ENCODE assay signal across 7 mouse cellular contexts in the genomic region with DNA sequence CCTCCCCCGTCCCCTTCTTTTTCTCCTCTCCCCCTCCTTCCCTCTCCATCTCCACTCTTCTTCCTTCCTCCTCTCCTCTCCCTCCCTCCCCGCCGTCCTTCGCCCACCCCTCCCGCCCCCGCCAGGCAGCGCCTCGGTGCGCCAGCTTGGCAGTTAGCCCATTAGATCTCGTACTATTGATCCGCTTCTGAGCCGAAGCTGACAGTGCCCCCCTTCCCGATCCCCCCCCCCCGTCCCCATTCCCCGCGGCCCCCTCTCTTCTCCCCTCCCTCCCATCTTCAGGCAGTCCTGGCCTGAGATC.
DNase-seq lines count a peak whose midpoint lies in the region; ATAC-seq and TF ChIP-seq lines count a peak whose summit lies in the region.

No protein-coding gene starts in this region.

- H3K4me1 ChIP-seq in lung, embryonic 14.5 days (ENCODE audit: insufficient read depth): peaks cover 8% of the 10 kb centered on the region
- H3K4me1 ChIP-seq in embryonic facial prominence, embryonic 15.5 days: peaks cover 13% of the 10 kb centered on the region
- peaks cover 4% of the 10 kb centered on the region for H3K4me1 ChIP-seq in hindbrain, postnatal 0 days (ENCODE audit: insufficient read depth, low read length)
- peaks cover 52% of the 10 kb centered on the region for H3K4me1 ChIP-seq in neural tube, embryonic 12.5 days

- H3K27ac ChIP-seq in lung, embryonic 14.5 days (ENCODE audit: low read depth): peak overlapping the region; percentile 42; the same call in 1 of the 2 replicates
- H3K27ac ChIP-seq in embryonic facial prominence, embryonic 15.5 days (replicated peaks): peak overlapping the region; percentile 83
- peak overlapping the region; percentile 94 for H3K27ac ChIP-seq in hindbrain, postnatal 0 days
- peak overlapping the region; percentile 96 for H3K27ac ChIP-seq in neural tube, embryonic 12.5 days

- H3K4me3 ChIP-seq in lung, embryonic 14.5 days (ENCODE audit: low read depth, low read length): peak overlapping the region; percentile 55
- peak overlapping the region; percentile 59 for H3K4me3 ChIP-seq in embryonic facial prominence, embryonic 15.5 days (replicated peaks)
- peak overlapping the region; percentile 56 for H3K4me3 ChIP-seq in hindbrain, postnatal 0 days (ENCODE audit: low read length)
- H3K4me3 ChIP-seq in neural tube, embryonic 12.5 days: peak overlapping the region; percentile 49

- peak overlapping the region; percentile 94 for H3K4me2 ChIP-seq in lung, embryonic 14.5 days
- H3K4me2 ChIP-seq in embryonic facial prominence, embryonic 15.5 days (replicated peaks): peak overlapping the region; percentile 95
- peak overlapping the region; percentile 99 for H3K4me2 ChIP-seq in hindbrain, postnatal 0 days (ENCODE audit: low read depth, low read length)
- H3K4me2 ChIP-seq in neural tube, embryonic 12.5 days (replicated peaks): peak overlapping the region; percentile 98

- no peak for ATAC-seq in lung, embryonic 14.5 days (ENCODE audit: insufficient read depth)
- no peak for ATAC-seq in embryonic facial prominence, embryonic 15.5 days (ENCODE audit: insufficient number of reproducible peaks, low FRiP score, low TSS enrichment, low read depth)
- ATAC-seq in hindbrain, postnatal 0 days: no peak; the same call in 1 of the 2 replicates
- ATAC-seq in neural tube, embryonic 12.5 days (ENCODE audit: low FRiP score, low read depth): no peak

- H3K9me3 ChIP-seq in lung, embryonic 14.5 days (ENCODE audit: low read depth, low read length): no peaks in the 10 kb centered on the region
- no peaks in the 10 kb centered on the region for H3K9me3 ChIP-seq in embryonic facial prominence, embryonic 15.5 days (replicated peaks)
- H3K9me3 ChIP-seq in hindbrain, postnatal 0 days (ENCODE audit: low read length): no peaks in the 10 kb centered on the region
- no peaks in the 10 kb centered on the region for H3K9me3 ChIP-seq in neural tube, embryonic 12.5 days

- 4% methylated on average over 16 of the region's 16 CpGs for WGBS in lung, embryonic 14.5 days
- 3% methylated on average over 16 of the region's 16 CpGs for WGBS in embryonic facial prominence, embryonic 15.5 days
- 7% methylated on average over 16 of the region's 16 CpGs for WGBS in hindbrain, postnatal 0 days
- WGBS in neural tube, embryonic 12.5 days: 2% methylated on average over 15 of the region's 16 CpGs

- TF ChIP-seq CTCF in lung, embryonic 14.5 days (IDR thresholded peaks at IDR 0.05; ENCODE audit: low read depth): no peak
- TF ChIP-seq CTCF in hindbrain, postnatal 0 days (IDR thresholded peaks at IDR 0.05; ENCODE audit: low read depth): no peak

- no peak for DNase-seq in lung, embryonic 14.5 days
- no peak for DNase-seq in lung, postnatal 4 days
- DNase-seq in hindbrain, postnatal 0 days (ENCODE audit: low spot score): peak; percentile 64
- no peak for DNase-seq in spleen, postnatal 10 days (ENCODE audit: low spot score in 2 of 2)
- DNase-seq in thymus, postnatal 4 days: no peak

- H3K27me3 ChIP-seq in lung, embryonic 14.5 days (ENCODE audit: insufficient read depth, low read length): peaks cover 58% of the 10 kb centered on the region
- H3K27me3 ChIP-seq in embryonic facial prominence, embryonic 15.5 days: peaks cover 76% of the 10 kb centered on the region
- H3K27me3 ChIP-seq in hindbrain, postnatal 0 days (ENCODE audit: insufficient read depth, low read length): no peaks in the 10 kb centered on the region
- H3K27me3 ChIP-seq in neural tube, embryonic 12.5 days (replicated peaks): peaks cover 39% of the 10 kb centered on the region

- H3K36me3 ChIP-seq in lung, embryonic 14.5 days (ENCODE audit: insufficient read depth): no peaks in the 10 kb centered on the region
- no peaks in the 10 kb centered on the region for H3K36me3 ChIP-seq in embryonic facial prominence, embryonic 15.5 days
- no peaks in the 10 kb centered on the region for H3K36me3 ChIP-seq in hindbrain, postnatal 0 days (ENCODE audit: insufficient read depth, low read length)
- no peaks in the 10 kb centered on the region for H3K36me3 ChIP-seq in neural tube, embryonic 12.5 days

- peak overlapping the region; percentile 55 for H3K9ac ChIP-seq in lung, embryonic 14.5 days
- H3K9ac ChIP-seq in embryonic facial prominence, embryonic 15.5 days: peak overlapping the region; percentile 42; the same call in 1 of the 2 replicates
- H3K9ac ChIP-seq in hindbrain, postnatal 0 days (replicated peaks; ENCODE audit: low read length): peak overlapping the region; percentile 67
- H3K9ac ChIP-seq in neural tube, embryonic 12.5 days: peak overlapping the region; percentile 74

Comparison
In these comparisons a context has a peak if more than half of its experiments do, and no peak if none do; other contexts are left out.
1. H3K27ac ChIP-seq: peak in every context shown above with its lines; median percentile 96 in neural tube, embryonic 12.5 days; 94 in hindbrain, postnatal 0 days; 83 in embryonic facial prominence, embryonic 15.5 days; 42 in lung, embryonic 14.5 days.